Mouse (Mus musculus): Measurements from ENCODE around the gene Mcm2. TPM values are rescaled to one million over a fixed set of nuclear protein-coding genes. Genes with fewer than 3 reads are reported as not detected.

The Mcm2 gene
- total RNA-seq, 2 experiments from 2014 or later: 6.6 to 7.5 TPM

DNA sequence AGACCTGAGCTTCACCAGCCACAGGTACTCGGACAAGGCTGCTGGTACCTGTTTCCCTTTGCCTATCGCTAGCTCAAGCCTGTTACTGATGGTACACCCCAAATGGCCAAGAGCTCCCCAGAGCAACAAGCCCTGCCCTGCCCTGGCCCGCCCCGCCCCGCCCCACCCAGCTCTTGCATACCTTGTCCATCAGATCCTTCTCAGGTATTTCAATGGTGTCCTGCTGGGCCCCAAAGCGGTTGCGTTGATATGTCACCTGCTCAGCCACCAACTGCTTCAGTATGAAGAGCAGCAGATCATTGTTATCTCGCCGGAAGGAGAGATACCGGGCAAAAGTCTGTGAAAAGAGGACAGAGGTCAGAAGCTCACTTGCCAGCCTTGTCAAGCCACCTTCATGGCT, 14.4 kb downstream of the Mcm2 start:
- TF ChIP-seq CTCF (IDR thresholded peaks at IDR 0.05): no peak
- intact Hi-C loops (cut with DNase I): no loop called here
- no peak overlapping the region for H3K27ac ChIP-seq
- H3K4me3 ChIP-seq: no peak overlapping the region
- peak; percentile 7 for DNase-seq

DNA sequence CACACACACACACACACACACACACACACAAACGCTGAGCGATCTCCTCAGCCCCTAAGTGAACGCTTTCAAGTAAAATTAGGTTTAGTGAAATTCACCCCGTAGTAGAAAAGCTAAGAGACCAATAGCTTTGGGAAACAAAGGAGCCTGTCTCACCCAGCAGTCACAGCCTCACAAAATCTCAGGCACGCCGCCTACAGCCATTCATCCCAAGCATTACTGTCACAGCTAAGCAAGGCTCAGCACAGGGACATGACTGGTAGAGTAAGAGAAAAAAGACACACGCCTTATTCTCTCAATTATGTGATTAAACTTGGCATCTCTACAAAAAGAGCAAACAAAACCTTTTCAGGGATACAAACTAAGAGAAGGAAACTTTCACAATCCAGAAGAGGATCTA, 17.2 kb downstream of the Mcm2 start:
- Histone ChIP-seq H3K27ac (no peak overlapping the region), H3K4me3 (no peak overlapping the region)
- no peak for DNase-seq
- TF ChIP-seq CTCF (IDR thresholded peaks at IDR 0.05): no peak
- intact Hi-C loops (cut with DNase I): no loop called here

DNA sequence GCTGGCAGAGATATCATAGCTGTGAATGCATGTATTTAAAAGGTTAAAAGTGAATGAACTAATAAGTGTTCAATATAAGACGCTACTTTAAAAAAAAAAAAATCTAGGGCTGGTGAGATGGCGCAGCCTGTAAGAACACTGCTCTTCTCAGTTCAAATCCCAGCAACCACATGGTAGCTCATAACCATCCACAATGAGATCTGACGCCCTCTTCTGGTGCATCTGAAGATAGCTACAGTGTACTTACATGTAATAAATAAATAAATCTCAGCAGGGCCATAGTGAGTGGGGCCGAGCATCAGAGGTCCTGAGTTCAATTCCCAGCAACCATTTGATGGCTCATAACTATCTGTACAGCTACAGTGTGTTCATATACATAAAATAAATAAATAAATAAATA, 19.1 kb downstream of the Mcm2 start:
- H3K27ac ChIP-seq: no peak overlapping the region
- TF ChIP-seq CTCF (IDR thresholded peaks at IDR 0.05): peak; percentile 41
- H3K4me3 ChIP-seq: no peak overlapping the region
- no peak for DNase-seq
- intact Hi-C loops (cut with DNase I): no loop called here

DNA sequence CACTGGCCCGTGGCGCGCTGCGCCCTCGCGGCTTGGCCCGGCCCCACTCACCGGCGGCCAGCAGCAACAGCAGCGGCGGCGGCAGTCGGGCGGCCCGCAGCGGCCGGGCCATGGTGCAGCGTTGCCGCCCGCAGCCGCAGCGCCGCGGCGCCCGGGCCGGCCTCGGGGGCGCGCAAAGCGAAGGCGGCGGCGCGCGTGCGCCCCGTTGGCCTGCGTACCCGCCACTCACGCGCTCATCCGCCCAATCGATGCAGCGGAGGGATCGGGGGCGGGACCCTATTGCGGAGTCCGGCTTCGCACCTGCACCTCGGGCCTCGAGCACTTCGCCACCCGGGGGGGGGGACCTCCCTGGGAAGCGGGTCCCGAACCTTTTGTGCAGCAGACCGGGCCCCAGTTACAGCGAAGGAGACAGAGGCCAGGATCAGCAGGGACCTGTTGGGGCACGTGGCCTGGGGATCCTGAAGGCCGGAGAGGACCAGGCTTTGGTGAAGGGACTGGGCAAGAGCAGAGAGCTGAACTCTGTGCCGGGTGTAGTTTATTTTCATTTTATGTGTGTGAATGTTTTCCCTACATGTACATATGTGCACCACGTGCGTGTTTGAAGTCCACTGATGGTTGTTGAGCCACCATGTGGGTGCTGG, 23.6 kb downstream of the Mcm2 start, which contains the start of gene Podxl2:
Gene Podxl2, minus strand, starts transcription at position 177 of the 641 bp plus-strand sequence.
- TF ChIP-seq CTCF (IDR thresholded peaks at IDR 0.05): no peak
- intact Hi-C loops (cut with DNase I): no loop called here
- peak within 1 kb of the TSS; percentile 63 for H3K27ac ChIP-seq
- peak; percentile 92 for DNase-seq
- peak within 1 kb of the TSS; percentile 83 for H3K4me3 ChIP-seq

DNA sequence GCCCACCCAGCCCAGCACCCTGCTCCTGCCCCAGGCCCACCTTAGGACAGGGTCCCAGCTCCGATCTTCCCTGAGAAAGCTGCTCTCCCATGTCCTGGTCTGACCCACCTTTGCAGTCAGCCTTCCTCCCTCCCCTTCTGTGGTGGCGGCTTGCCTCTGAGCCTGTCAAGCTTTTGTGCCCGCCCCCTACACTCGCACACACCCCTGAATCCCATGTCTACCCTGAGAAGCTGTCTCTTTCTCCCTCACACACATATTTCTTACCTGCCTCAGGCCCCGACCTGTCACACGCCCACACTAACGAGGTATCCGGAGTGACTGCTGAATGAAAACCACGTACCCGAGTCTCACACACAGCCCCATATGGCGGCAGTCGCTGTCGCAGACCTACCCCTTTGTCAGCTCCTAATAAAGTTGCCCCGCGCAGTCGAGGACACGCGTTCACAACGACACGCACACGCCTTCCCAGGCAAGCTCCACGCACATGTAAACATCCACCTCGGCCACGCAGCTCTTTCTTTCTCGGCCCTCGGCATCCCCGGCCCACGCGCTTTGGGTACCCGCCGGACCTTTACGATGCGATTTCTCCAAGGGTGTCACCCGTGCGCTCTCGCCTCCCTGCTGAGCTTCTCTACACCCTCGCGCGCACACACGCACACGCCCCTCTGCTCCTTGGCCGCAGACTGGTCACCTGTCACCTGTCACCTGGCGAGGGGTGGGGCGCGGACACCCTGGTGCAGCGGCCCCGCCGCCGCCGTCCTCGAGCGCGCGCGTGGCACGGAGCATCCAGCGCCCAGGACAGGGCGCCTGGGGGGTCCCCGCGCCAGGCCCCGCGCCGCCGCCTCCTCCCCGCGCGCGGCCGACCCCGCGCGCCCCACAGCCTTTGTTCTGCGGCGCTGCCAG, 24.4 kb downstream of the Mcm2 start:
- no peak for TF ChIP-seq CTCF (IDR thresholded peaks at IDR 0.05)
- peak overlapping the region; percentile 62; the same call in 1 of the 2 replicates for H3K27ac ChIP-seq
- intact Hi-C loops (cut with DNase I): no loop called here
- H3K4me3 ChIP-seq: peak overlapping the region; percentile 83
- peak; percentile 44 for DNase-seq

DNA sequence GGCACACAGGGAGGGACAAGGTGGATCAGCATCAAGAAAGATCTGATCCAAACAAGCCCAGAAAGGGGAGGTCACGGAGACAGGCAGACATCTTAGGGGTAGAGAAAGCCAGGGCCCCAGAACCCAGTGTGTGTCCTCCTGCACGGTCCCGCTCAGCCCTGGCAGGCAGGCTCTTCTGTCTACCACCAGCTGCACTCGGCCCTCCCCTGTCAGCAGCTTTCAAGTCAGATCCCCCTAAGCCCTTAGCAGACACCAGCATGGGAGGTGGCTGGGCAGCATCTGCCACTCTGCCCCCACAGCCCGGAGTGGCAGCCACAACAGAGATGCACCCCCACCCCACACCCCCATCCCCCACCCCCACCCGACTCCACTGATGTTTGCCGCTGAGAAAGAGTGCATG, 25.8 kb downstream of the Mcm2 start:
- Histone ChIP-seq H3K27ac (no peak overlapping the region), H3K4me3 (no peak overlapping the region)
- intact Hi-C loops (cut with DNase I): no loop called here
- TF ChIP-seq CTCF (IDR thresholded peaks at IDR 0.05): no peak
- DNase-seq: peak; percentile 14

DNA sequence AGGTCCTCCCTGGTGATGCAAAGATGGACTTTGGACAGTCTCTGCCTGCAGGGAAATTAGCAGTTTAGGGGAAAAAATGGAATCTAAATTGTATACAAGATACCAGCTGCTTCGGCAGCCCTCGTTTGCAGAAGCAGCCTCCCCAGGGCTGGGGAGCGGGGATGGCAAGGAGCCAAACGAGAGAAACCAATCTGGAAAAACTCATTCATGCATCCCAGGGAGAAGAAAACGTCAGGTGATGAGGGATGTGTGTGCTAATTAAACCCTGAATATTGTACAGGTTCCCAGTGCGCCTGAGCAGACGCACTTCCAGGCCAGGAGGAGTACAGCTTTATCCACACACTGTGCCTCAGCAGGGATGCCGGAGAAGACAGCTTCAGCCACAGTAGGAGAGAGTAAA, 27.0 kb downstream of the Mcm2 start:
- no peak overlapping the region for H3K27ac ChIP-seq
- H3K4me3 ChIP-seq: no peak overlapping the region
- intact Hi-C loops (cut with DNase I): no loop called here
- TF ChIP-seq CTCF (IDR thresholded peaks at IDR 0.05): no peak
- no peak for DNase-seq

DNA sequence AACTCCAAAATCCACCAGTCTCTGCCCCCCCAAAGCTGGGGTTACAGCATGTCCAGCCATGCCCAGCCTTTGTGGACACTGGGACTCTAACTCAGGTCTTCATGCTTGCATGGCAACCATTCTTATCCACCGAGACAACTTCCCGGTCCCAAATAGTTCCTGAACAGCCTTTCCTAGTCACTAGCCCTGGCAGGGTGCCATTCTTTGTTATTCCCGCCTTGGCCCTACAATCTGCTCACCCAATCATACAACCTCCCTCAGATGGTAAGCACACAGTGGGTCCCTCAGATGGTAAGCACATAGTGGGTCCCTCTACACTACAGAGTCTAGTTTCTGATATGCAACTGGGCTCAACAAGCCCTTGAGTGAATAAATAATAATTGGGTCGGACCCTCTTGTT, 28.0 kb downstream of the Mcm2 start:
- H3K4me3 ChIP-seq: no peak overlapping the region
- intact Hi-C loops (cut with DNase I): no loop called here
- H3K27ac ChIP-seq: no peak overlapping the region
- no peak for DNase-seq
- TF ChIP-seq CTCF (IDR thresholded peaks at IDR 0.05): no peak

DNA sequence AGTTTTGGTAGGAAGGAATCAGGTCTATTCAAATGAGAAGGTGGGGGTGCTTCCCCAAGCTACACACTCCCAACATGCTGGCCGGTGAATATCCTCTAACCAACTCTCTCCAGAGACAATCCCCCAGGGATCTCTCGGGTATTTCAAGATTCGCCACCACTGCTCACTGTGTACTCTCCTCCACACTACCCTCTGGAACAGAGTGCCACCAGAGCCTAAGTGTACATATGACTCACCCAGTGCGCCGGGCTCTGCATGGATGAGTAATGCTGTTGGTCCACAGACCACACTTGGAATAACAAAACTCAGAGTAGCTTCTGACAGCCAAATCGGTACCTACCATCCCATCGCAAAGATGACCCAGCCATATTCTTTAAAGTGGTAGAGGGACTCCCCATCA, 29.1 kb downstream of the Mcm2 start:
- TF ChIP-seq CTCF (IDR thresholded peaks at IDR 0.05): no peak
- intact Hi-C loops (cut with DNase I): no loop called here
- no peak for DNase-seq
- Histone ChIP-seq H3K4me3 (no peak overlapping the region), H3K27ac (no peak overlapping the region)

DNA sequence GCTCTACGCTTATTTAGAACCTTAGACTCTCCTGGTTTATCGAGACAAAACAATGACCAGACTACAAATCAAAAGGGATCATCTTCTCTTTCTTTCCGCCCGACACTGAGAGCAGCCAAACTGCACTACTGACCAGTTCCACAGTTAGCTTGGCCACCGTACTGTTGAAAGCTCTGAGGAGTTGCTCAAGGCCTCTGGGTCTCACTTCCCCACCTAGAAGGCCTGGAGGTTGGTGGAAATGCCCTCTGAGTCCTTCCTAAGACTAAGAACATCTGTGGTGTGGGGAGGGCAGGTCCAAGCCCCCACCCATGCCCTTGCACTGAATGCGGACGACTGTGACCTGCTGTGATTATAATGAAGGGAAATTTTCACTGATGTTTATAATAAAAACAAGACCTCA, 32.9 kb downstream of the Mcm2 start:
- TF ChIP-seq CTCF (IDR thresholded peaks at IDR 0.05): no peak
- DNase-seq: no peak
- intact Hi-C loops (cut with DNase I): no loop called here
- H3K27ac ChIP-seq: no peak overlapping the region
- no peak overlapping the region for H3K4me3 ChIP-seq

DNA sequence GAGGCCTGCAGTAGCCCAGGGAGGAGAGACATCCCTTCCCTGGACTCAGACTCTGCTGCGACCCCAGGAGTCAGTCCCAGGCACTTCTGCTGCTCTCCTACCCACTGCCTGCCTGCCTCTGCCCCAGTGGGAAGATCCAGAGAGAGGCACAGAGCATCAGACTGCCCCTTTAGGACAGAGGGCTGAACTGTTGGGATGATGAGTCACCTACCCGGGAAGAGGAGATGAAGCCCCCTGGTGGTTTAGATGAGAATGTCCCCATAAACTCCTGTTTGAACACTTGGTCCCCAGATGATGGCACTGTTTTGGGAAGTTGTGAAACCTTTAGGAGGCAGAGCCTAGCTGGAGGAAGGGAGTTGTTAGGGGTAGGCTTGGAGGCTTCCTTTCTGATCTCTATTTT, 37.7 kb downstream of the Mcm2 start:
- TF ChIP-seq CTCF (IDR thresholded peaks at IDR 0.05): peak; percentile 63
- peak overlapping the region; percentile 10; the same call in 1 of the 2 replicates for H3K27ac ChIP-seq
- peak; percentile 37 for DNase-seq
- intact Hi-C loops (cut with DNase I): no loop called here
- H3K4me3 ChIP-seq: no peak overlapping the region

DNA sequence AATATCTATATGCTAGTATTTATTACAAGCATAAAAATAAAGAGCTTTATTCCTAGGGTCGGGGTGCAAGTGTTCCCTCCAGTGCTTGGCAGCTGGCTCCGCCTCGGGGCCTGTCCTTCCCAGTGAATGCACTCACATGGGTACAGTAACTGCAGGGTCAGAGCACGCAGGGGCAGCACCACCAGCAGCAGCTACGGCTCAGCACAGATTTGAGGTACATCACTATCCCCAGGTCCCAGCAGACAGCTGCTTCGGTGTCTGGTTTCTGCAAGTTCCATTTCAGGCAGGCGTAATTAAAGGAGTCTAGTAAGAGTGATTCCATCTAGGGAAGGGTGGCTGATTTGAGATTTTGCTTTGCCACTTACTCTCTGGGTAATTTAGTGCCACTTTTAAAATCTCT, 40.2 kb downstream of the Mcm2 start:
- TF ChIP-seq CTCF (IDR thresholded peaks at IDR 0.05): no peak
- peak overlapping the region; percentile 38 for H3K4me3 ChIP-seq
- DNase-seq: peak; percentile 70
- peak overlapping the region; percentile 94 for H3K27ac ChIP-seq
- intact Hi-C loops (cut with DNase I): no loop called here

DNA sequence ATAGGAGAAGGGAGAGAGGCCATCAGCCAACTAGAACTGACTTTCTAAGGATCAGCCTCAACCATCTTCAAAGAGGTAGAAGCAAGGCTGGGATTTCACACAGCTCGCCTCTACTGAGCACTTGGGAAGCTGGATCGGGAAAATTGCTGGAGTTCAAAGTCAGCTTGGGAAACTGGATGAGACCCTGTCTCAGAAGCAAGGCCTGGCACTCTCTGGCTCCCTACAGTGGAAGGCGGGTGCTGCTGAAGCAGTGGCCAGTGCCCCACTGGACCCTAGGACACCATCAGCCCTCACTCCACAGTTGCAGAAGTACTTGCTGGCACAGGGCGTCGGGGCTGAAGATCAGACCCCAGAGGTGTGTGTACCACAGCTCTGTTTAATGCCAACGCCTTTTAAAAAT, 40.8 kb downstream of the Mcm2 start:
- intact Hi-C loops (cut with DNase I): no loop called here
- Histone ChIP-seq H3K4me3 (peak overlapping the region; percentile 38), H3K27ac (peak overlapping the region; percentile 94)
- DNase-seq: peak; percentile 48
- no peak for TF ChIP-seq CTCF (IDR thresholded peaks at IDR 0.05)

Data from gastrocnemius, adult 2 months (tissue).